Mouse (Mus musculus): ENCODE data around the gene Zfp750.

Zfp750 gene

GRCm38 (mm10) chr11:121475699-121476415 lies 43.3 kb downstream of the Zfp750 start:
- DNase-seq (ENCODE audit: low read depth, low spot score) = peak; percentile 54

GRCm38 (mm10) chr11:121474831-121475230 lies 44.3 kb downstream of the Zfp750 start:
- no peak for DNase-seq (ENCODE audit: low read depth, low spot score)

GRCm38 (mm10) chr11:121467408-121467807 lies 51.7 kb downstream of the Zfp750 start:
- no peak for DNase-seq (ENCODE audit: low read depth, low spot score)
